Mouse (Mus musculus) CH12.LX (cell line): Measurements from ENCODE around the gene Hoxc4. TPM values are rescaled to one million over a fixed set of nuclear protein-coding genes. Genes with fewer than 3 reads are reported as not detected.

Experiments used
- DNase-seq: peaks from one replicate; pipeline ENCODE4 v3.0.0-alpha.2; 2013; ENCODE audit errors: extremely low read depth
- H3K27ac ChIP-seq: 2 replicates; pipeline ENCODE4 v1.5.1; 2012; ENCODE audit warnings: low read depth, mild to moderate bottlenecking, control low read depth, moderate library complexity; ENCODE audit not compliant: insufficient read depth
- H3K27me3 ChIP-seq: replicated peaks from 2 replicates; pipeline ENCODE3; 2012; ENCODE audit warnings: inconsistent platforms
- H3K36me3 ChIP-seq, 2 experiments: replicated peaks in 1 of 2; 2 replicates each; pipeline versions ENCODE3 to v1.6.1; 2012; ENCODE audit warnings: inconsistent platforms in 1 of 2, low read length in 1 of 2, mild to moderate bottlenecking in 1 of 2, mixed read lengths in 1 of 2, moderate library complexity in 1 of 2; ENCODE audit not compliant: control insufficient read depth in 1 of 2, insufficient read depth in 1 of 2
- H3K4me1 ChIP-seq, 2 experiments: 2 replicates each; pipeline ENCODE4 v1.6.1; 2012; ENCODE audit warnings: inconsistent platforms in 1 of 2, moderate library complexity in 1 of 2; ENCODE audit not compliant: insufficient read depth in 2 of 2, control insufficient read depth in 1 of 2
- H3K4me2 ChIP-seq: 2 replicates; pipeline ENCODE4 v1.6.1; 2012; ENCODE audit warnings: low read depth, mild to moderate bottlenecking, control low read depth; ENCODE audit not compliant: poor library complexity, insufficient read depth, severe bottlenecking
- H3K4me3 ChIP-seq, 3 experiments: fragments of 150-350 bp in 1 of 3; sonication (generic) in 1 of 3; replicated peaks in 1 of 3; 2 replicates each; pipeline versions ENCODE3 to v1.5.1; 2011 to 2012; ENCODE audit warnings: low read depth in 2 of 3, low read length in 2 of 3, mild to moderate bottlenecking in 2 of 3, moderate library complexity in 2 of 3, control low read depth in 1 of 3, improper control_type of control experiment in 1 of 3, inconsistent platforms in 1 of 3, mixed read lengths in 1 of 3; ENCODE audit not compliant: poor library complexity in 1 of 3
- H3K79me2 ChIP-seq: replicated peaks from 2 replicates; pipeline ENCODE4 v1.6.1; 2012; ENCODE audit warnings: mild to moderate bottlenecking, moderate library complexity; ENCODE audit not compliant: control insufficient read depth, poor library complexity, insufficient read depth, severe bottlenecking; ENCODE audit errors: extremely low read depth
- H3K9ac ChIP-seq: 2 replicates; pipeline ENCODE4 v1.6.1; 2012; ENCODE audit warnings: low read depth, mild to moderate bottlenecking, control low read depth, moderate library complexity; ENCODE audit not compliant: insufficient read depth
- H3K9me3 ChIP-seq: replicated peaks from 2 replicates; pipeline ENCODE3; 2012; ENCODE audit warnings: low read length, inconsistent platforms, mixed read lengths
- CTCF ChIP-seq, 2 experiments: IDR thresholded peaks in 1 of 2; conservative IDR thresholded peaks in 1 of 2; 2 replicates each; pipeline ENCODE4 v1.5.1; 2011 to 2012; ENCODE audit warnings: low read depth in 2 of 2, low read length in 2 of 2, improper control_type of control experiment in 1 of 2, inconsistent platforms in 1 of 2, mild to moderate bottlenecking in 1 of 2, moderate library complexity in 1 of 2
- E2F4 ChIP-seq: IDR thresholded peaks from 2 replicates; pipeline ENCODE4 v1.6.1; 2011; ENCODE audit warnings: low read depth, low read length, improper control_type of control experiment; ENCODE audit not compliant: insufficient replicate concordance
- GABPA ChIP-seq: IDR thresholded peaks from 2 replicates; pipeline ENCODE4 v1.6.1; 2012; ENCODE audit warnings: low read depth, low read length, improper control_type of control experiment, inconsistent platforms; ENCODE audit not compliant: insufficient replicate concordance
- IRF4 ChIP-seq: IDR thresholded peaks from 2 replicates; pipeline ENCODE4 v1.6.1; 2014; ENCODE audit warnings: low read depth, mild to moderate bottlenecking, inconsistent platforms, low read length, improper control_type of control experiment
- JUN ChIP-seq: IDR thresholded peaks from 2 replicates; pipeline ENCODE4 v1.6.1; 2011; ENCODE audit warnings: low read depth, mild to moderate bottlenecking, low read length, improper control_type of control experiment, moderate library complexity; ENCODE audit not compliant: insufficient read depth
- JUND ChIP-seq: conservative IDR thresholded peaks from 2 replicates; pipeline ENCODE4 v1.6.1; 2011; ENCODE audit warnings: low read depth, low read length, improper control_type of control experiment
- KAT2A ChIP-seq: IDR thresholded peaks from 2 replicates; pipeline ENCODE4 v1.6.1; 2012; ENCODE audit warnings: low read length, improper control_type of control experiment, inconsistent platforms; ENCODE audit not compliant: insufficient replicate concordance
- MAFK ChIP-seq: IDR thresholded peaks from 2 replicates; pipeline ENCODE4 v1.6.1; 2011; ENCODE audit warnings: low read length, improper control_type of control experiment; ENCODE audit not compliant: insufficient replicate concordance
- MXI1 ChIP-seq: IDR thresholded peaks from 2 replicates; pipeline ENCODE4 v1.6.1; 2011; ENCODE audit warnings: mild to moderate bottlenecking, low read depth, low read length, improper control_type of control experiment
- MYC ChIP-seq: IDR thresholded peaks from 2 replicates; pipeline ENCODE4 v1.6.1; 2011; ENCODE audit warnings: low read depth, mild to moderate bottlenecking, improper control_type of control experiment, low read length
- NRF1 ChIP-seq: IDR thresholded peaks from 2 replicates; pipeline ENCODE4 v1.6.1; 2014; ENCODE audit warnings: low read depth, mild to moderate bottlenecking, inconsistent platforms, low read length, improper control_type of control experiment, moderate library complexity
- PAX5 ChIP-seq: IDR thresholded peaks from 2 replicates; pipeline ENCODE4 v1.6.1; 2012; ENCODE audit warnings: low read length, inconsistent platforms, mixed read lengths
- POLR2A ChIP-seq: IDR thresholded peaks from 2 replicates; pipeline ENCODE4 v1.6.1; 2011; ENCODE audit warnings: low read depth, mild to moderate bottlenecking, improper control_type of control experiment, low read length
- SIN3A ChIP-seq: IDR thresholded peaks from 2 replicates; pipeline ENCODE4 v1.6.1; 2012; ENCODE audit warnings: low read length, improper control_type of control experiment, inconsistent platforms
- SMC3 ChIP-seq: IDR thresholded peaks from 2 replicates; pipeline ENCODE4 v1.6.1; 2011; ENCODE audit warnings: low read depth, low read length, improper control_type of control experiment
- TBP ChIP-seq: conservative IDR thresholded peaks from 2 replicates; pipeline ENCODE4 v1.6.1; 2011; ENCODE audit warnings: low read depth, low read length, improper control_type of control experiment
- TCF12 ChIP-seq: IDR thresholded peaks from 2 replicates; pipeline ENCODE4 v1.6.1; 2014; ENCODE audit warnings: low read depth, mild to moderate bottlenecking, inconsistent platforms, low read length, improper control_type of control experiment
- USF1 ChIP-seq: IDR thresholded peaks from 2 replicates; pipeline ENCODE4 v1.6.1; 2014; ENCODE audit warnings: low read depth, mild to moderate bottlenecking, inconsistent platforms, low read length, improper control_type of control experiment
- ZC3H11A ChIP-seq: IDR thresholded peaks from 2 replicates; pipeline ENCODE4 v1.6.1; 2012; ENCODE audit warnings: low read depth, mild to moderate bottlenecking, inconsistent platforms, low read length, improper control_type of control experiment
- ZKSCAN1 ChIP-seq: IDR thresholded peaks from 2 replicates; pipeline ENCODE4 v1.6.1; 2012; ENCODE audit warnings: low read depth, inconsistent platforms, low read length, improper control_type of control experiment, borderline replicate concordance
- dilution Hi-C: fragments of 300-500 bp; cut with MboI; formaldehyde crosslinking; loops from 2 replicates; pipeline ENCODE4 v1.14.3; 2020; ENCODE audit warnings: low sequenced_read_pairs; ENCODE audit not compliant: extremely low pct_unique_long_range_greater_than_20kb, extremely low pct_ligation_motif_present
- in situ Hi-C: fragments of 300-500 bp; cut with MboI; formaldehyde crosslinking; loops from 3 replicates; pipeline ENCODE4 v1.14.3; 2019; ENCODE audit warnings: low sequenced_read_pairs, low pct_ligation_motif_present, low pct_unique_long_range_greater_than_20kb, mixed read lengths
- polyA plus RNA-seq: library from polyadenylated mRNA; unstranded; fragments of >175 nt; gene quantifications from 2 replicates; pipeline ENCODE4 v1.2.1, GENCODE M21; 2012; ENCODE audit warnings: low read depth; ENCODE audit not compliant: insufficient read length
- total RNA-seq, 2 experiments: library from RNA; depleted of rRNA; stranded (reverse); fragments of 300-350 nt in 1 of 2; fragments of >200 nt in 1 of 2; gene quantifications; 2 replicates each; pipeline ENCODE4 v1.2.3; 2012 to 2014

Gene Hoxc4
- total and polyA plus RNA-seq, 3 experiments = 5.7 to 31.7 (median 8.6) TPM

- DNase-seq = no peak
- in situ Hi-C loops = no loop called here
- H3K79me2 ChIP-seq = peaks cover 3% of the 10 kb centered on the region; the same call in 1 of the 2 replicates
- no peak overlapping the region for H3K27ac ChIP-seq
- H3K4me2 ChIP-seq = no peak overlapping the region
- H3K9me3 ChIP-seq = no peaks in the 10 kb centered on the region
- dilution Hi-C loops = no loop called here
- H3K4me1 ChIP-seq = peaks cover 0 to 48% of the 10 kb centered on the region in 2 experiments; a peak in 2 of 4 replicates
- no peaks in the 10 kb centered on the region for H3K27me3 ChIP-seq
- no peak overlapping the region for H3K4me3 ChIP-seq
- no peak overlapping the region for H3K9ac ChIP-seq
- TF ChIP-seq MYC (no peak), USF1 (no peak), ZC3H11A (no peak), JUND (no peak), CTCF (conservative IDR thresholded peaks at IDR 0.05 in 1 of 2, IDR thresholded peaks at IDR 0.05 in 1 of 2; ENCODE audit: low read depth in 2 of 2, low read length in 2 of 2) (no peak), TCF12 (no peak), POLR2A (no peak), GABPA (no peak), SIN3A (no peak), IRF4 (no peak), NRF1 (no peak), KAT2A (no peak), E2F4 (no peak), SMC3 (no peak)
- TF ChIP-seq, all 38 proteins: peak for 0
- peaks cover 0 to 49% of the 10 kb centered on the region in 2 experiments for H3K36me3 ChIP-seq
Observed at GRCm38 (mm10) chr15:103040601-103041000, 21.9 kb downstream of the Hoxc4 start.

- dilution Hi-C loops (no loop called here), in situ Hi-C loops (no loop called here)
- Histone ChIP-seq H3K4me1 (peaks cover 0 to 45% of the 10 kb centered on the region in 2 experiments; a peak in 2 of 4 replicates), H3K27me3 (no peaks in the 10 kb centered on the region), H3K27ac (no peak overlapping the region), H3K79me2 (peaks cover 2% of the 10 kb centered on the region; the same call in 1 of the 2 replicates), H3K4me2 (no peak overlapping the region), H3K4me3 (no peak overlapping the region), H3K9me3 (no peaks in the 10 kb centered on the region), H3K36me3 (peaks cover 0 to 49% of the 10 kb centered on the region in 2 experiments), H3K9ac (no peak overlapping the region)
- no peak for DNase-seq
- TF ChIP-seq KAT2A (no peak), MXI1 (no peak), IRF4 (no peak)
Observed at GRCm38 (mm10) chr15:103041613-103042012, 22.9 kb downstream of the Hoxc4 start.

- H3K27ac ChIP-seq = no peak overlapping the region
- no peaks in the 10 kb centered on the region for H3K79me2 ChIP-seq
- H3K36me3 ChIP-seq = peaks cover 0 to 44% of the 10 kb centered on the region in 2 experiments
- DNase-seq = no peak
- H3K9ac ChIP-seq = no peak overlapping the region
- no peaks in the 10 kb centered on the region for H3K9me3 ChIP-seq
- in situ Hi-C loops = no loop called here
- no peak overlapping the region for H3K4me3 ChIP-seq
- TF ChIP-seq TBP (no peak), POLR2A (no peak), JUN (no peak), MAFK (no peak), GABPA (no peak), ZKSCAN1 (no peak), PAX5 (no peak)
- peaks cover 0 to 39% of the 10 kb centered on the region in 2 experiments; a peak in 2 of 4 replicates for H3K4me1 ChIP-seq
- dilution Hi-C loops = no loop called here
- H3K27me3 ChIP-seq = no peaks in the 10 kb centered on the region
- H3K4me2 ChIP-seq = no peak overlapping the region
Observed at GRCm38 (mm10) chr15:103042209-103042608, 23.5 kb downstream of the Hoxc4 start.
